Comparison of ENCODE assay signal across 14 mouse cellular contexts in the genomic region with DNA sequence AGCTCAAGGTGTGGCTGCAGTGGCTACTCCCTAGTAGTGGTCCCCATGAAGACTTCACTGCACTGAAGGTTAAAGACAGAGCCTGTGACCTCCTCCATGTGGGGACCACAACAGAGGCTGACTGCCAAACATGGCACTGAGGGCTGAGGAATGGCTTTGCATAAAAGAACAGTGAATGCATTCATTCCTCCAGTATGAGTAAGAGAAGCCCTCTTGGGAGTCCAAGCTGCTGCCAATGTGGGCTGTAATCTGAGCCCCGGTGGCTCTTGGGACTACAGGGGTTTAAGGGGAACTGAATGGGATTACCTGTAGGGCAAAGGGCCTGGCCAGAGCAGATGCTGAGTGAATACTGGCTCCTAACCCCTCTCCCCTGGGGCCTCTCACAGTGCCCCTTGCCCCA.
DNase-seq lines count a peak whose midpoint lies in the region; ATAC-seq and TF ChIP-seq lines count a peak whose summit lies in the region.
"Had no signal": no experiment of that assay in that cellular context is flagged by ENCODE, and none has a peak within 500 bp of the region (broad histone marks: within the 10 kb centered on the region; RNA-seq: fewer than 3 reads in every experiment).

No protein-coding gene starts in this region.

- in situ Hi-C loops in Patski (cut with MboI; ENCODE audit: low pct_unique_long_range_greater_than_20kb) = no loop called here

- H3K27me3 ChIP-seq in hindbrain, embryonic 10.5 days (ENCODE audit: insufficient read depth, poor library complexity, severe bottlenecking) = no peaks in the 10 kb centered on the region
- H3K27me3 ChIP-seq in hindbrain, embryonic 13.5 days = no peaks in the 10 kb centered on the region
- no peaks in the 10 kb centered on the region for H3K27me3 ChIP-seq in Patski
- H3K27me3 ChIP-seq in forebrain, postnatal 0 days (ENCODE audit: insufficient read depth, low read length) = no peaks in the 10 kb centered on the region
- H3K27me3 ChIP-seq in kidney, embryonic 14.5 days (ENCODE audit: control insufficient read depth, insufficient read depth, low read length) = no peaks in the 10 kb centered on the region
- H3K27me3 ChIP-seq: midbrain, embryonic 12.5 days had no signal

- ATAC-seq in hindbrain, embryonic 13.5 days (ENCODE audit: low FRiP score) = no peak
- peak; percentile 21 for ATAC-seq in Patski
- peak; percentile 42; the same call in 1 of the 2 replicates for ATAC-seq in forebrain, postnatal 0 days
- ATAC-seq in kidney, embryonic 14.5 days (ENCODE audit: low FRiP score, low TSS enrichment) = no peak

- CTCF ChIA-PET in Patski (lab: Charles Lee) = no interaction called here

- 32% methylated on average over 1 of the region's 1 CpGs for WGBS in hindbrain, embryonic 10.5 days
- 39% methylated on average over 1 of the region's 1 CpGs for WGBS in hindbrain, embryonic 13.5 days
- WGBS in forebrain, postnatal 0 days = 0% methylated on average over 1 of the region's 1 CpGs
- WGBS in kidney, embryonic 14.5 days = 32% methylated on average over 1 of the region's 1 CpGs

- no peaks in the 10 kb centered on the region for H3K9me3 ChIP-seq in hindbrain, embryonic 10.5 days
- no peaks in the 10 kb centered on the region for H3K9me3 ChIP-seq in hindbrain, embryonic 13.5 days
- H3K9me3 ChIP-seq in forebrain, postnatal 0 days (ENCODE audit: low read length) = no peaks in the 10 kb centered on the region
- no peaks in the 10 kb centered on the region for H3K9me3 ChIP-seq in kidney, embryonic 14.5 days (ENCODE audit: control insufficient read depth, low read length)
- H3K9me3 ChIP-seq: midbrain, embryonic 12.5 days had no signal

- no peaks in the 10 kb centered on the region for H3K36me3 ChIP-seq in hindbrain, embryonic 10.5 days
- no peaks in the 10 kb centered on the region for H3K36me3 ChIP-seq in hindbrain, embryonic 13.5 days
- no peaks in the 10 kb centered on the region for H3K36me3 ChIP-seq in forebrain, postnatal 0 days (ENCODE audit: insufficient read depth)
- no peaks in the 10 kb centered on the region for H3K36me3 ChIP-seq in kidney, embryonic 14.5 days (ENCODE audit: control insufficient read depth, insufficient read depth, low read length)
- H3K36me3 ChIP-seq: midbrain, embryonic 12.5 days had no signal

- H3K27ac ChIP-seq in hindbrain, embryonic 10.5 days = no peak overlapping the region
- no peak overlapping the region for H3K27ac ChIP-seq in hindbrain, embryonic 13.5 days
- no peak overlapping the region for H3K27ac ChIP-seq in forebrain, postnatal 0 days (ENCODE audit: low read depth, low read length)
- no peak overlapping the region for H3K27ac ChIP-seq in kidney, embryonic 14.5 days (ENCODE audit: low read depth, low read length)
- H3K27ac ChIP-seq: kidney, postnatal 0 days; left cerebral cortex, adult 2 months; midbrain, embryonic 12.5 days had no signal

- peaks cover 31% of the 10 kb centered on the region for H3K4me1 ChIP-seq in hindbrain, embryonic 10.5 days (replicated peaks)
- peaks cover 14% of the 10 kb centered on the region for H3K4me1 ChIP-seq in hindbrain, embryonic 13.5 days (replicated peaks)
- H3K4me1 ChIP-seq in forebrain, postnatal 0 days (ENCODE audit: insufficient read depth) = no peaks in the 10 kb centered on the region
- H3K4me1 ChIP-seq in kidney, embryonic 14.5 days (ENCODE audit: control insufficient read depth, insufficient read depth, low read length) = peaks cover 23% of the 10 kb centered on the region

- no peak overlapping the region for H3K4me2 ChIP-seq in hindbrain, embryonic 13.5 days
- no peak overlapping the region for H3K4me2 ChIP-seq in forebrain, postnatal 0 days (ENCODE audit: low read depth)
- no peak overlapping the region for H3K4me2 ChIP-seq in kidney, embryonic 14.5 days (replicated peaks; ENCODE audit: low read depth, low read length)
- H3K4me2 ChIP-seq: midbrain, embryonic 12.5 days had no signal

- peak; percentile 10 for DNase-seq in adrenal gland, adult 2 months
- no peak for DNase-seq in adrenal gland, adult (ENCODE audit: inconsistent age in 2 of 2, low spot score in 1 of 2)
- DNase-seq in hindbrain, embryonic 10.5 days (ENCODE audit: low spot score) = peak; percentile 26
- no peak for DNase-seq in Patski (ENCODE audit: low read depth, low spot score)
- DNase-seq in forebrain, postnatal 0 days = peak; percentile 35
- DNase-seq in left cerebral cortex, adult 9 months (ENCODE audit: low spot score in 2 of 2) = no peak
- DNase-seq: heart, postnatal 36 days; lung, adult 18-20 months; thymus, postnatal 25 days had no signal

- no peak for TF ChIP-seq CTCF in Patski (IDR thresholded peaks at IDR 0.05)
- no peak for TF ChIP-seq CTCF in forebrain, postnatal 0 days (IDR thresholded peaks at IDR 0.05; ENCODE audit: low read depth)

- POLR2A ChIA-PET in Patski (lab: Charles Lee) = no interaction called here

- no peak overlapping the region for H3K4me3 ChIP-seq in hindbrain, embryonic 10.5 days
- H3K4me3 ChIP-seq in hindbrain, embryonic 13.5 days = no peak overlapping the region
- H3K4me3 ChIP-seq in forebrain, postnatal 0 days (ENCODE audit: low read depth, low read length) = no peak overlapping the region
- no peak overlapping the region for H3K4me3 ChIP-seq in kidney, embryonic 14.5 days (ENCODE audit: low read length)
- H3K4me3 ChIP-seq: left cerebral cortex, adult 2 months; midbrain, embryonic 12.5 days had no signal

- H3K9ac ChIP-seq in hindbrain, embryonic 13.5 days = no peak overlapping the region
- H3K9ac ChIP-seq in forebrain, postnatal 0 days = no peak overlapping the region
- H3K9ac ChIP-seq in kidney, embryonic 14.5 days (ENCODE audit: low read depth, low read length) = no peak overlapping the region
- H3K9ac ChIP-seq: midbrain, embryonic 12.5 days had no signal

Comparison
In these comparisons a context has a peak if more than half of its experiments do, and no peak if none do; other contexts are left out.
1. DNase-seq: peak in adrenal gland, adult 2 months (single experiment), hindbrain, embryonic 10.5 days (single experiment) and forebrain, postnatal 0 days (single experiment); none in adrenal gland, adult (0 of 2), Patski (single experiment) and left cerebral cortex, adult 9 months (0 of 2).
2. ATAC-seq: peak in Patski (single experiment) and forebrain, postnatal 0 days (single experiment); none in hindbrain, embryonic 13.5 days (single experiment) and kidney, embryonic 14.5 days (single experiment).